Mouse (Mus musculus) hindbrain, embryonic 11.5 days (tissue): Measurements from ENCODE around the gene Morn1. TPM values are rescaled to one million over a fixed set of nuclear protein-coding genes. Genes with fewer than 3 reads are reported as not detected.

ENCODE experiments used
- ATAC-seq: fragments of 200-750 bp; cut with Nextera tagmentation; 2 replicates; pipeline ENCODE4 v1.8.0; 2017; ENCODE audit warnings: mild to moderate bottlenecking, moderate TSS enrichment, moderate library complexity; ENCODE audit not compliant: low FRiP score
- DNase-seq: peaks from one replicate; pipeline ENCODE4 v3.0.0-alpha.2; 2015; ENCODE audit warnings: low spot score
- H3K27ac ChIP-seq: fragments of 300-500 bp; sonication (generic); 2 replicates; pipeline ENCODE4 v1.5.1; 2014; ENCODE audit warnings: mild to moderate bottlenecking, low read depth, low read length
- H3K27me3 ChIP-seq: fragments of 300-500 bp; sonication (generic); 2 replicates; pipeline ENCODE4 v1.6.1; 2014; ENCODE audit warnings: mild to moderate bottlenecking, low read length, moderate library complexity, mixed read lengths; ENCODE audit not compliant: control insufficient read depth, insufficient read depth
- H3K36me3 ChIP-seq: fragments of 300-500 bp; sonication (generic); 2 replicates; pipeline ENCODE4 v1.6.1; 2014; ENCODE audit warnings: mild to moderate bottlenecking, low read length, moderate library complexity, mixed read lengths; ENCODE audit not compliant: control insufficient read depth, insufficient read depth
- H3K4me1 ChIP-seq: fragments of 300-500 bp; sonication (generic); replicated peaks from 2 replicates; pipeline ENCODE4 v1.6.1; 2014; ENCODE audit warnings: low read length, mixed read lengths; ENCODE audit not compliant: control insufficient read depth, insufficient read depth
- H3K4me2 ChIP-seq: fragments of 300-500 bp; sonication (generic); replicated peaks from 2 replicates; pipeline ENCODE4 v1.6.1; 2014; ENCODE audit warnings: mild to moderate bottlenecking, low read depth, low read length
- H3K4me3 ChIP-seq: fragments of 300-500 bp; sonication (generic); 2 replicates; pipeline ENCODE4 v1.5.1; 2014; ENCODE audit warnings: low read depth, low read length
- H3K9ac ChIP-seq: fragments of 300-500 bp; sonication (generic); 2 replicates; pipeline ENCODE4 v1.6.1; 2014; ENCODE audit warnings: low read depth, low read length
- H3K9me3 ChIP-seq: fragments of 300-500 bp; sonication (generic); 2 replicates; pipeline ENCODE4 v1.6.1; 2016; ENCODE audit warnings: low read length; ENCODE audit not compliant: control insufficient read depth
- WGBS: fragments of 180-500 bp; shearing (Covaris S2); extraction: QIAGEN DNeasy Blood & Tissue Kit; methylation state at CpG from one replicate; pipeline ENCODE4 v1.1.7; 2014; 5-methylcytosine and 5-hydroxymethylcytosine counted together
- polyA plus RNA-seq: library from polyadenylated mRNA; unstranded; fragments of >200 nt; fragmentation: Nextera tagmentation; extraction: Ambion mirVana; gene quantifications from 2 replicates; pipeline ENCODE4 v1.2.1, GENCODE M21; 2014

Gene Morn1
- polyA plus RNA-seq, 1 experiment from 2014 or later: 3.3 TPM

GRCm38 (mm10) chr4:155126602-155127372, 40.4 kb downstream of the Morn1 start:
- no peak overlapping the region for H3K4me3 ChIP-seq
- no peaks in the 10 kb centered on the region for H3K9me3 ChIP-seq
- H3K36me3 ChIP-seq: no peaks in the 10 kb centered on the region
- ATAC-seq (no peak), DNase-seq (peak; percentile 44)
- WGBS: 66% methylated on average over 7 of the region's 7 CpGs
- 0 out of 2 replicates have a peak overlapping the region, but pooled peaks have one; percentile 17 for H3K27ac ChIP-seq
- H3K4me2 ChIP-seq: no peak overlapping the region
- no peaks in the 10 kb centered on the region for H3K27me3 ChIP-seq
- peaks cover 5% of the 10 kb centered on the region; the same call in 1 of the 2 replicates for H3K4me1 ChIP-seq
- no peak overlapping the region for H3K9ac ChIP-seq

GRCm38 (mm10) chr4:155128411-155128810, 42.0 kb downstream of the Morn1 start:
- H3K27ac ChIP-seq: no peak overlapping the region

GRCm38 (mm10) chr4:155129132-155129917, 42.9 kb downstream of the Morn1 start:
- Histone ChIP-seq H3K27me3 (no peaks in the 10 kb centered on the region), H3K4me2 (no peak overlapping the region), H3K9ac (no peak overlapping the region), H3K36me3 (no peaks in the 10 kb centered on the region), H3K4me1 (peaks cover 9% of the 10 kb centered on the region; the same call in 1 of the 2 replicates), H3K9me3 (no peaks in the 10 kb centered on the region), H3K4me3 (no peak overlapping the region), H3K27ac (no peak overlapping the region)
- no peak for DNase-seq
- 94% methylated on average over 10 of the region's 10 CpGs for WGBS
- ATAC-seq: no peak

More at GRCm38 (mm10) chr4:155128411-155128810, 42.0 kb downstream of the Morn1 start:
- no peak overlapping the region for H3K4me3 ChIP-seq
- H3K4me1 ChIP-seq: peaks cover 2% of the 10 kb centered on the region; the same call in 1 of the 2 replicates
- DNase-seq (no peak), ATAC-seq (no peak)
- no peaks in the 10 kb centered on the region for H3K36me3 ChIP-seq
- no peaks in the 10 kb centered on the region for H3K9me3 ChIP-seq
- no peaks in the 10 kb centered on the region for H3K27me3 ChIP-seq
- 93% methylated on average over 15 of the region's 15 CpGs for WGBS
- no peak overlapping the region for H3K4me2 ChIP-seq
- H3K9ac ChIP-seq: no peak overlapping the region

- DNase-seq (no peak), ATAC-seq (no peak)
- no peak overlapping the region for H3K4me2 ChIP-seq
- peaks cover 14% of the 10 kb centered on the region; the same call in 1 of the 2 replicates for H3K4me1 ChIP-seq
- WGBS: 84% methylated on average over 14 of the region's 14 CpGs
- H3K27ac ChIP-seq: no peak overlapping the region
- no peaks in the 10 kb centered on the region for H3K9me3 ChIP-seq
- H3K4me3 ChIP-seq: no peak overlapping the region
- no peaks in the 10 kb centered on the region for H3K27me3 ChIP-seq
- H3K9ac ChIP-seq: no peak overlapping the region
- H3K36me3 ChIP-seq: no peaks in the 10 kb centered on the region
Observed at GRCm38 (mm10) chr4:155129996-155130395, 43.6 kb downstream of the Morn1 start.

GRCm38 (mm10) chr4:155130616-155131015, 44.2 kb downstream of the Morn1 start:
- no peak for DNase-seq
- Histone ChIP-seq H3K27me3 (no peaks in the 10 kb centered on the region), H3K4me3 (no peak overlapping the region), H3K4me1 (peaks cover 14% of the 10 kb centered on the region; the same call in 1 of the 2 replicates), H3K9ac (no peak overlapping the region), H3K9me3 (no peaks in the 10 kb centered on the region), H3K4me2 (no peak overlapping the region), H3K27ac (no peak overlapping the region), H3K36me3 (no peaks in the 10 kb centered on the region)
- 83% methylated on average over 7 of the region's 7 CpGs for WGBS
- ATAC-seq: no peak

- WGBS: 34% methylated on average over 3 of the region's 3 CpGs
Observed at GRCm38 (mm10) chr4:155133188-155133587, 46.8 kb downstream of the Morn1 start.

GRCm38 (mm10) chr4:155133658-155134417, 47.5 kb downstream of the Morn1 start:
- H3K4me2 ChIP-seq: no peak overlapping the region
- H3K27me3 ChIP-seq: no peaks in the 10 kb centered on the region
- H3K36me3 ChIP-seq: no peaks in the 10 kb centered on the region
- no peak overlapping the region for H3K9ac ChIP-seq
- DNase-seq (peak; percentile 36), ATAC-seq (no peak)
- H3K4me1 ChIP-seq: peaks cover 15% of the 10 kb centered on the region
- H3K4me3 ChIP-seq: no peak overlapping the region
- WGBS: 41% methylated on average over 20 of the region's 20 CpGs
- no peaks in the 10 kb centered on the region for H3K9me3 ChIP-seq
- H3K27ac ChIP-seq: peak overlapping the region; percentile 63

More at GRCm38 (mm10) chr4:155133188-155133587, 46.8 kb downstream of the Morn1 start:
- H3K27ac ChIP-seq: no peak overlapping the region
- H3K4me3 ChIP-seq: no peak overlapping the region
- peaks cover 15% of the 10 kb centered on the region for H3K4me1 ChIP-seq
- H3K27me3 ChIP-seq: no peaks in the 10 kb centered on the region
- no peaks in the 10 kb centered on the region for H3K36me3 ChIP-seq
- H3K9me3 ChIP-seq: no peaks in the 10 kb centered on the region
- ATAC-seq (no peak), DNase-seq (no peak)
- no peak overlapping the region for H3K9ac ChIP-seq
- no peak overlapping the region for H3K4me2 ChIP-seq

GRCm38 (mm10) chr4:155134686-155135172, 48.4 kb downstream of the Morn1 start:
- ATAC-seq (no peak), DNase-seq (no peak)
- Histone ChIP-seq H3K9me3 (no peaks in the 10 kb centered on the region), H3K27me3 (no peaks in the 10 kb centered on the region), H3K4me1 (peaks cover 15% of the 10 kb centered on the region), H3K9ac (no peak overlapping the region), H3K4me3 (no peak overlapping the region), H3K4me2 (no peak overlapping the region), H3K27ac (no peak overlapping the region), H3K36me3 (no peaks in the 10 kb centered on the region)
- 87% methylated on average over 7 of the region's 7 CpGs for WGBS
